31 mouse cellular contexts compared by ENCODE assay signal in the genomic region with DNA sequence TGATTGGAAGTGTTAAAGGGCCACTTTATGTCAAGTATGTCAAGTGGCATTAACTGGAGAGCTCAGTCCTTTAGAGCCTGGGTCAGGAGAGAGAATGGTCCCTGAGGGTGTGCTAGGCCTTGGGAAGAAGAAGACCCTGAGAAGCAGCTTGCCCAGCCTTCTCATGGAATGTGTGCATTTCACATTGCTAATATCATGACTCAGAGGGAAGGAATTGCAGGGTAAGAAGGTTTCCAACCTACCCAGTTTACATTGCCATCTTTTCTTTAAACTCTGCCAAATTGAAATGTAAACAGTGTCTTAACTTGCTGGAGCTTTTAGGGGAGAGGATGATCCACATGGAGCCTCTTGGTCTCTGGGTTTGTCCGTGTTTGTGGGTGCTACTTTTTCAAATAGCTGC.
A peak's percentile ranks its signal among the peaks of the same experiment; 100 is the strongest.
DNase-seq lines count a peak whose midpoint lies in the region; ATAC-seq and TF ChIP-seq lines count a peak whose summit lies in the region.
"Had no signal": no experiment of that assay in that cellular context is flagged by ENCODE, and none has a peak within 500 bp of the region (broad histone marks: within the 10 kb centered on the region; RNA-seq: fewer than 3 reads in every experiment).

No protein-coding gene starts in this region.

- no peaks in the 10 kb centered on the region for H3K9me3 ChIP-seq in limb, embryonic 15.5 days
- H3K9me3 ChIP-seq in limb, embryonic 10.5 days (replicated peaks): no peaks in the 10 kb centered on the region
- H3K9me3 ChIP-seq in midbrain, embryonic 15.5 days: no peaks in the 10 kb centered on the region
- H3K9me3 ChIP-seq: forebrain, embryonic 10.5 days; liver, embryonic 15.5 days; midbrain, embryonic 12.5 days; neural tube, embryonic 13.5 days; stomach, embryonic 15.5 days had no signal

- TF ChIP-seq POLR2A in embryonic fibroblast, embryonic 13.5 days (IDR thresholded peaks at IDR 0.05; ENCODE audit: low read depth, low read length): no peak

- WGBS in limb, embryonic 15.5 days: 65% methylated on average over 1 of the region's 1 CpGs
- WGBS in limb, embryonic 10.5 days: 84% methylated on average over 1 of the region's 1 CpGs
- WGBS in midbrain, embryonic 15.5 days: 75% methylated on average over 1 of the region's 1 CpGs

- no peaks in the 10 kb centered on the region for H3K36me3 ChIP-seq in limb, embryonic 15.5 days
- H3K36me3 ChIP-seq in limb, embryonic 10.5 days: no peaks in the 10 kb centered on the region
- H3K36me3 ChIP-seq in midbrain, embryonic 15.5 days (replicated peaks): no peaks in the 10 kb centered on the region
- H3K36me3 ChIP-seq: forebrain, embryonic 10.5 days; heart, embryonic 12.5 days; liver, embryonic 15.5 days; midbrain, embryonic 12.5 days; neural tube, embryonic 13.5 days; stomach, embryonic 15.5 days had no signal

- 0 out of 2 replicates have a peak overlapping the region, but pooled peaks have one; percentile 38 for H3K27ac ChIP-seq in limb, embryonic 15.5 days
- H3K27ac ChIP-seq in limb, embryonic 10.5 days: no peak overlapping the region
- peak overlapping the region; percentile 12; the same call in 1 of the 2 replicates for H3K27ac ChIP-seq in embryonic fibroblast, embryonic 13.5 days (ENCODE audit: insufficient read depth, low read length)
- H3K27ac ChIP-seq in midbrain, embryonic 15.5 days: no peak overlapping the region
- H3K27ac ChIP-seq: heart, adult 2 months; hindbrain, embryonic 14.5 days; liver, embryonic 15.5 days; midbrain, embryonic 12.5 days; neural tube, embryonic 13.5 days had no signal

- no peak for TF ChIP-seq CTCF in embryonic fibroblast, embryonic 13.5 days (IDR thresholded peaks at IDR 0.05; ENCODE audit: borderline replicate concordance, insufficient read depth, low read length)

- DNase-seq in limb, embryonic 10.5 days (ENCODE audit: low spot score): no peak
- peak; percentile 74 for DNase-seq in 3T3-L1 (ENCODE audit: low read depth, low spot score)
- peak; percentile 22 for DNase-seq in NIH3T3 (ENCODE audit: low read depth)
- no peak for DNase-seq in spleen, postnatal 14 days (ENCODE audit: low spot score in 2 of 2)
- DNase-seq: adrenal gland, postnatal 10 days; B cell, adult 2 months; cerebellum, adult 9-10 months; embryo, embryonic 11 days; gastrocnemius, adult 2 months; gastrocnemius, postnatal 36 days; heart, adult 2 months; kidney, adult 9 months; kidney, postnatal 10 days; layer of hippocampus, postnatal 36 days; lung, postnatal 36 days; thymus, adult 18-20 months; thymus, postnatal 25 days had no signal

- ATAC-seq in limb, embryonic 15.5 days (ENCODE audit: insufficient number of reproducible peaks, low FRiP score, low TSS enrichment, low read depth): no peak
- ATAC-seq in midbrain, embryonic 15.5 days (replicated peaks): no peak
- ATAC-seq: forebrain, embryonic 16.5 days; Patski had no signal

- H3K9ac ChIP-seq in limb, embryonic 15.5 days: no peak overlapping the region
- no peak overlapping the region for H3K9ac ChIP-seq in midbrain, embryonic 15.5 days
- H3K9ac ChIP-seq: heart, embryonic 12.5 days; hindbrain, embryonic 14.5 days; liver, embryonic 15.5 days; midbrain, embryonic 12.5 days; neural tube, embryonic 13.5 days; stomach, embryonic 15.5 days had no signal

- no peak overlapping the region for H3K4me2 ChIP-seq in limb, embryonic 15.5 days
- H3K4me2 ChIP-seq in midbrain, embryonic 15.5 days: no peak overlapping the region
- H3K4me2 ChIP-seq: heart, embryonic 12.5 days; hindbrain, embryonic 14.5 days; liver, embryonic 15.5 days; midbrain, embryonic 12.5 days; neural tube, embryonic 13.5 days; stomach, embryonic 15.5 days had no signal

- no peak overlapping the region for H3K4me3 ChIP-seq in limb, embryonic 15.5 days
- no peak overlapping the region for H3K4me3 ChIP-seq in limb, embryonic 10.5 days
- H3K4me3 ChIP-seq in embryonic fibroblast, embryonic 13.5 days (ENCODE audit: insufficient read depth, low read length): no peak overlapping the region
- H3K4me3 ChIP-seq in midbrain, embryonic 15.5 days: no peak overlapping the region
- H3K4me3 ChIP-seq: forebrain, embryonic 10.5 days; gastrocnemius, adult 2 months; heart, adult 2 months; heart, embryonic 12.5 days; liver, embryonic 15.5 days; megakaryocyte, embryonic 14.5 days; midbrain, embryonic 12.5 days; neural tube, embryonic 13.5 days; stomach, embryonic 15.5 days had no signal

- no peaks in the 10 kb centered on the region for H3K27me3 ChIP-seq in limb, embryonic 15.5 days
- no peaks in the 10 kb centered on the region for H3K27me3 ChIP-seq in limb, embryonic 10.5 days (ENCODE audit: low read depth, poor library complexity, severe bottlenecking)
- no peaks in the 10 kb centered on the region for H3K27me3 ChIP-seq in midbrain, embryonic 15.5 days (replicated peaks)
- H3K27me3 ChIP-seq: CH12.LX; heart, embryonic 12.5 days; liver, embryonic 15.5 days; midbrain, embryonic 12.5 days; neural tube, embryonic 13.5 days; Patski; stomach, embryonic 15.5 days had no signal

- peaks cover 9% of the 10 kb centered on the region; the same call in 1 of the 2 replicates for H3K4me1 ChIP-seq in limb, embryonic 15.5 days
- peaks cover 10% of the 10 kb centered on the region for H3K4me1 ChIP-seq in limb, embryonic 10.5 days
- H3K4me1 ChIP-seq in embryonic fibroblast, embryonic 13.5 days (ENCODE audit: control insufficient read depth, insufficient read depth, low read length): peaks cover 6% of the 10 kb centered on the region
- H3K4me1 ChIP-seq in midbrain, embryonic 15.5 days: no peaks in the 10 kb centered on the region
- H3K4me1 ChIP-seq: liver, embryonic 15.5 days; megakaryocyte, embryonic 14.5 days; neural tube, embryonic 13.5 days had no signal

Comparison
In these comparisons a context has a peak if more than half of its experiments do, and no peak if none do; other contexts are left out.
1. H3K27ac ChIP-seq: peak in limb, embryonic 15.5 days (single experiment) and embryonic fibroblast, embryonic 13.5 days (single experiment); none in limb, embryonic 10.5 days (single experiment) and midbrain, embryonic 15.5 days (single experiment).
2. DNase-seq: peak in 3T3-L1 (single experiment) and NIH3T3 (single experiment); none in limb, embryonic 10.5 days (single experiment) and spleen, postnatal 14 days (0 of 2).